15 mouse cellular contexts compared by ENCODE assay signal in the genomic region with DNA sequence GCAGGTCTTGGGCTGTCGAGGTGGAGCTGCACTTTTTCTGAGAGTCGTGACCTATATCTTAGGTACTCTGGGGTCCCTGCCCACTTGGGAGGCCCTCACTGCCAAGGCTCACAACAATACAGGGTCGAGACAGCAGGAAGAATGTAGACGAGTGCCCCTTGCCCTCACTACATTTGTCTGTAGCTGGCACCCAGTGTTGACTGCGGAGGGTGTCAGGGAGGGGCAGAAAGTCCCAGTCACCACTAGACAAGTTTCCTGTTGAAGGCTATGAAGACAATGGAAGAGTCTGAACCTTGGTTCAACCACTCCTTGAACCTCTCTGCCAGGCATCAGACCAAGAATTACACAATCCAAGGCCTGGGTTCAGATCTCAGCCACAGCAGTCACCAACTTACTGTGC. TPM values are rescaled to one million over a fixed set of nuclear protein-coding genes. Genes with fewer than 3 reads are reported as not detected.
A peak's percentile ranks its signal among the peaks of the same experiment; 100 is the strongest.
DNase-seq lines count a peak whose midpoint lies in the region; ATAC-seq and TF ChIP-seq lines count a peak whose summit lies in the region.
"Had no signal": no experiment of that assay in that cellular context is flagged by ENCODE, and none has a peak within 500 bp of the region (broad histone marks: within the 10 kb centered on the region; RNA-seq: fewer than 3 reads in every experiment).

No protein-coding gene starts in this region.

- no peaks in the 10 kb centered on the region for H3K9me3 ChIP-seq in liver, postnatal 0 days (ENCODE audit: low read length)
- H3K9me3 ChIP-seq: embryonic facial prominence, embryonic 12.5 days; heart, embryonic 10.5 days; liver, embryonic 13.5 days had no signal

- intact Hi-C loops in heart, postnatal 10 days (cut with DNase I): loop anchor here (10.0 kb wide), 1 partner anchor 536 kb away; no protein-coding TSS in a partner anchor

- TF ChIP-seq POLR2A in small intestine, adult 2 months (IDR thresholded peaks at IDR 0.05; ENCODE audit: low read depth, low read length): no peak
- TF ChIP-seq POLR2A in cerebellum, adult 2 months (IDR thresholded peaks at IDR 0.05; ENCODE audit: borderline replicate concordance, insufficient read depth, low read length): no peak

- DNase-seq in heart, adult 18-20 months: peak; percentile 54 to 56
- DNase-seq in heart, postnatal 10 days: no peak
- DNase-seq in liver, postnatal 0 days: no peak
- DNase-seq in liver: no peak
- DNase-seq in layer of hippocampus, postnatal 14 days (ENCODE audit: low spot score in 2 of 2): no peak
- no peak for DNase-seq in cerebellum, adult 2 months
- DNase-seq: cerebellum, adult 11 months; liver, embryonic 13.5 days; right cerebral cortex, postnatal 14 days had no signal

- WGBS in liver, postnatal 0 days (ENCODE audit: insufficient replicate concordance): 63% methylated on average over 5 of the region's 5 CpGs
- WGBS in small intestine, adult 2 months: 24% methylated on average over 5 of the region's 5 CpGs
- WGBS in cerebellum, adult 2 months: 95% methylated on average over 5 of the region's 5 CpGs

- H3K9ac ChIP-seq in liver, postnatal 0 days (replicated peaks): no peak overlapping the region
- H3K9ac ChIP-seq: embryonic facial prominence, embryonic 12.5 days; liver, embryonic 13.5 days had no signal

- H3K36me3 ChIP-seq in liver, postnatal 0 days (replicated peaks; ENCODE audit: insufficient read depth, low read length): peaks cover 11% of the 10 kb centered on the region
- H3K36me3 ChIP-seq in small intestine, adult 2 months (ENCODE audit: control insufficient read depth, insufficient read depth, low read length): peaks cover 5% of the 10 kb centered on the region; the same call in 1 of the 2 replicates
- H3K36me3 ChIP-seq: embryonic facial prominence, embryonic 12.5 days; heart, embryonic 10.5 days; liver, embryonic 13.5 days had no signal

- H3K27me3 ChIP-seq in liver, postnatal 0 days (ENCODE audit: insufficient read depth, low read length): no peaks in the 10 kb centered on the region
- H3K27me3 ChIP-seq in small intestine, adult 2 months (ENCODE audit: control insufficient read depth, insufficient read depth, low read length): no peaks in the 10 kb centered on the region
- no peaks in the 10 kb centered on the region for H3K27me3 ChIP-seq in cerebellum, adult 2 months (ENCODE audit: control insufficient read depth, insufficient read depth, low read length)
- H3K27me3 ChIP-seq: liver, embryonic 13.5 days had no signal

- H3K4me1 ChIP-seq in liver, postnatal 0 days (ENCODE audit: insufficient read depth): peaks cover 86% of the 10 kb centered on the region
- H3K4me1 ChIP-seq in small intestine, adult 2 months (ENCODE audit: control insufficient read depth, insufficient read depth, insufficient read length, low read length): peaks cover 66% of the 10 kb centered on the region
- H3K4me1 ChIP-seq in cerebellum, adult 2 months (ENCODE audit: control insufficient read depth, insufficient read depth, low read length): peaks cover 7% of the 10 kb centered on the region; the same call in 1 of the 2 replicates

- ATAC-seq in liver, postnatal 0 days: no peak
- peak; percentile 11 for ATAC-seq in CD4-positive, CD25-positive, alpha-beta regulatory T cell, adult 4 months
- ATAC-seq: hindbrain, postnatal 0 days had no signal

- no peak for TF ChIP-seq CTCF in liver, postnatal 0 days (IDR thresholded peaks at IDR 0.05; ENCODE audit: low read depth)
- no peak for TF ChIP-seq CTCF in small intestine, adult 2 months (IDR thresholded peaks at IDR 0.05; ENCODE audit: extremely low read depth, insufficient read length, insufficient replicate concordance, low read depth, low read length)
- no peak for TF ChIP-seq CTCF in cerebellum, adult 2 months (IDR thresholded peaks at IDR 0.05; ENCODE audit: borderline replicate concordance, insufficient read depth, low read depth, low read length)

- TF ChIP-seq EP300 in liver, postnatal 0 days (IDR thresholded peaks at IDR 0.05; ENCODE audit: low read depth): no peak

- no peak overlapping the region for H3K4me3 ChIP-seq in liver, postnatal 0 days (ENCODE audit: low read depth, low read length)
- no peak overlapping the region for H3K4me3 ChIP-seq in small intestine, adult 2 months (ENCODE audit: low read depth, low read length)
- no peak overlapping the region for H3K4me3 ChIP-seq in cerebellum, adult 2 months (replicated peaks; ENCODE audit: insufficient read depth, low read depth, low read length)
- H3K4me3 ChIP-seq: embryonic facial prominence, embryonic 12.5 days; heart, embryonic 10.5 days; liver, embryonic 13.5 days had no signal

- H3K4me2 ChIP-seq in liver, postnatal 0 days (ENCODE audit: low read depth, low read length): no peak overlapping the region
- H3K4me2 ChIP-seq: embryonic facial prominence, embryonic 12.5 days; liver, embryonic 13.5 days; midbrain, embryonic 11.5 days had no signal

- peak overlapping the region; percentile 48; the same call in 1 of the 2 replicates for H3K27ac ChIP-seq in liver, postnatal 0 days (ENCODE audit: low read depth)
- peak overlapping the region; percentile 84 for H3K27ac ChIP-seq in small intestine, adult 2 months (ENCODE audit: insufficient read depth, low read depth, low read length)
- H3K27ac ChIP-seq in cerebellum, adult 2 months (ENCODE audit: insufficient read depth, low read length): no peak overlapping the region
- H3K27ac ChIP-seq: embryonic facial prominence, embryonic 12.5 days; heart, embryonic 10.5 days; hindbrain, postnatal 0 days; liver, embryonic 13.5 days had no signal

RNA-seq across cellular contexts. Expression of a gene that starts 7.1 kb away (rescaled TPM):
- 10 to 100 TPM; 17.0 to 23.6 TPM for total RNA-seq in heart, adult 18-20 months (2021)
- total RNA-seq in heart, postnatal 10 days (2021): 10 to 100 TPM; 25.1 to 29.6 TPM
- 8.7 and 9.5 TPM in 2 replicates for polyA plus RNA-seq in liver, postnatal 0 days (2015; fragmentation: Nextera tagmentation; extraction: Ambion mirVana)
- 100 to 1,000 TPM; 102 to 165 TPM for polyA plus RNA-seq in CD4-positive, CD25-positive, alpha-beta regulatory T cell, adult 4 months (2017; shearing (Covaris generic))
- polyA plus RNA-seq in small intestine, adult 2 months (2012; rRNA removed): 31.8 and 51.7 TPM in 2 replicates
- total RNA-seq in layer of hippocampus, postnatal 14 days (2021): 1 to 10 TPM; 4.6 to 5.1 TPM
- polyA plus RNA-seq in cerebellum, adult 2 months (2012; rRNA removed): 8.6 and 9.3 TPM in 2 replicates

RNA-seq across cellular contexts. Expression of a gene that starts 44.2 kb away (rescaled TPM):
- total RNA-seq in heart, adult 18-20 months (2021): 1 to 10 TPM in 1 of 2 experiments, under 1 TPM in 1; 0.47 to 2.9 TPM
- total RNA-seq in heart, postnatal 10 days (2021): under 1 TPM; 0.67 to 0.74 TPM
- polyA plus RNA-seq in liver, postnatal 0 days (2015; fragmentation: Nextera tagmentation; extraction: Ambion mirVana): 0.70 TPM in 2 replicates
- polyA plus RNA-seq in CD4-positive, CD25-positive, alpha-beta regulatory T cell, adult 4 months (2017; shearing (Covaris generic)): 100 to 1,000 TPM in 1 of 2 experiments, 10 to 100 TPM in 1; 99.5 to 157 TPM
- 9.4 and 13.4 TPM in 2 replicates for polyA plus RNA-seq in small intestine, adult 2 months (2012; rRNA removed)
- total RNA-seq in layer of hippocampus, postnatal 14 days (2021): 1 to 10 TPM in 1 of 2 experiments, under 1 TPM in 1; 0.93 to 1.1 TPM
- polyA plus RNA-seq in cerebellum, adult 2 months (2012; rRNA removed): 0.39 and 0.63 TPM in 2 replicates

Comparison
In these comparisons a context has a peak if more than half of its experiments do, and no peak if none do; other contexts are left out.
1. DNase-seq: peak in heart, adult 18-20 months (2 of 2); none in heart, postnatal 10 days (0 of 2), liver, postnatal 0 days (single experiment), liver (single experiment), layer of hippocampus, postnatal 14 days (0 of 2) and cerebellum, adult 2 months (0 of 2).